Mouse (Mus musculus): Measurements from ENCODE around the gene Cbl. TPM values are rescaled to one million over a fixed set of nuclear protein-coding genes. Genes with fewer than 3 reads are reported as not detected.
A peak's percentile ranks its signal among the peaks of the same experiment; 100 is the strongest.

Gene Cbl
- polyA plus RNA-seq, 1 experiment from 2014 or later: 13.0 TPM

DNA sequence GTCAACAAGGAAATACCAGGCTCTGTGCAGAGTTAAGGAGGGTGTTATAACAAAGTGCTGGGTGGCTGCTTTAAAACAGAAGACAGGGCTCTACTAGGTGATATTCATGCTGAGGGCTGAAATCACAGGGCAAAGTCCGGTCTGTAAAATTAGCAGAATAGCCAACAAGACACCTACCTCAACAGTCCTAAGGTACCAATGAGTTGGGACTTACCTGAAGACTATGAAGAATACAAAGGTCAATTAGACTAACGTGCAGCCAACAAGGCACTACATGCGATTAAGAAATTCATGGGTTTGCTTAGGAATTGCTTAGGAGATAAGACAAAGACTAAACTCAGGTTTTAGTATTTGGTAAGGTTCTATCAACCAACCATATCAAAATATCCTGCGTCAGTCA is 24.4 kb downstream of the Cbl start:
- Histone ChIP-seq H3K36me3 (ENCODE audit: control insufficient read depth, insufficient read depth) (peaks cover 7% of the 10 kb centered on the region; the same call in 1 of the 2 replicates), H3K9ac (ENCODE audit: low read length) (no peak overlapping the region), H3K4me1 (ENCODE audit: control insufficient read depth, insufficient read depth, low read length) (no peaks in the 10 kb centered on the region), H3K4me3 (ENCODE audit: low read length) (no peak overlapping the region), H3K27me3 (ENCODE audit: control insufficient read depth, insufficient read depth, low read length) (no peaks in the 10 kb centered on the region), H3K4me2 (ENCODE audit: low read depth, low read length) (no peak overlapping the region), H3K9me3 (replicated peaks; ENCODE audit: control insufficient read depth, low read length) (peaks cover 4% of the 10 kb centered on the region), H3K27ac (ENCODE audit: low read length) (no peak overlapping the region)
- 89% methylated on average over 4 of the region's 4 CpGs for WGBS
- ATAC-seq (replicated peaks; ENCODE audit: extremely low read depth, insufficient read depth, low FRiP score): no peak

DNA sequence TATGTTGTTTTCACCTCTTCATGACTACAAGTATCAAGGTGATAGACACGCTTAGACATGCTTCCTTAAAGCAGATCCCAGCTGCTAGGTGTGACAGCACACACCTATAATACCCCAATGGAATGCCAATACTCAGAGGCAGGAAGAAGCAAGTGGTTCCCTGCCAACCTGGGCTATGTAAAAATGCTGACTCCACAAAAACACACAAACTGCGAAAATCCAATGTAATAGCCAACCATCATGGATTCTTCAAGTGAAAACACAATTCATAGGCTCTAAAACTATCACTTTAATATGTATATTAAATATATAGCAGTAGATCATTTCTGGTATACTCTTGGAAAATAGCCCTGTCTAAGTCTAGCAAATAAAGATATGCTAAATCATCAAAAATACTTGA is 26.0 kb downstream of the Cbl start:
- Histone ChIP-seq H3K27ac (ENCODE audit: low read length) (no peak overlapping the region), H3K9me3 (replicated peaks; ENCODE audit: control insufficient read depth, low read length) (peaks cover 4% of the 10 kb centered on the region), H3K36me3 (ENCODE audit: control insufficient read depth, insufficient read depth) (peaks cover 7% of the 10 kb centered on the region; the same call in 1 of the 2 replicates), H3K4me3 (ENCODE audit: low read length) (no peak overlapping the region), H3K27me3 (ENCODE audit: control insufficient read depth, insufficient read depth, low read length) (no peaks in the 10 kb centered on the region), H3K9ac (ENCODE audit: low read length) (no peak overlapping the region), H3K4me2 (ENCODE audit: low read depth, low read length) (no peak overlapping the region), H3K4me1 (ENCODE audit: control insufficient read depth, insufficient read depth, low read length) (no peaks in the 10 kb centered on the region)
- ATAC-seq (replicated peaks; ENCODE audit: extremely low read depth, insufficient read depth, low FRiP score): no peak
- WGBS: 87% methylated on average over 2 of the region's 2 CpGs

DNA sequence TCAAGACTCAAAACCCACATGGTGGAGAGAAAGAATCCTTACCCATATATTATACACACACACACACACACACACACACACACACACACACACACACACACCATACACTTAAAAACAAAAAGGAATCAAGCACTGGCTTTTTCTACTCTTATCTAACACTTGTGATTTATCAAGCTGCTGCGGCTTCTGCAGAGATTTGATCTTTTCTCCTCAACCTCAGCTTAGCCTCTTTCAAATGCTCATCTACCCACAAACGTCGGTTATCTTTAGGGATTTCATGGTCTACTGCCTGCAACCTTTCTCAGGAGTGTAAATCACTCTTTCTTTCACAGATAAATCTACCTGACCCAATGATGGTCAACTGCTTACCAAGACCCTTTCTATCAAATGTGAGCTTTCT is 33.4 kb downstream of the Cbl start:
- Histone ChIP-seq H3K27me3 (ENCODE audit: control insufficient read depth, insufficient read depth, low read length) (no peaks in the 10 kb centered on the region), H3K4me3 (ENCODE audit: low read length) (no peak overlapping the region), H3K9me3 (replicated peaks; ENCODE audit: control insufficient read depth, low read length) (no peaks in the 10 kb centered on the region), H3K4me1 (ENCODE audit: control insufficient read depth, insufficient read depth, low read length) (no peaks in the 10 kb centered on the region), H3K27ac (ENCODE audit: low read length) (no peak overlapping the region), H3K4me2 (ENCODE audit: low read depth, low read length) (no peak overlapping the region), H3K9ac (ENCODE audit: low read length) (no peak overlapping the region), H3K36me3 (ENCODE audit: control insufficient read depth, insufficient read depth) (peaks cover 20% of the 10 kb centered on the region)
- 65% methylated on average over 3 of the region's 3 CpGs for WGBS
- ATAC-seq (replicated peaks; ENCODE audit: extremely low read depth, insufficient read depth, low FRiP score): no peak

DNA sequence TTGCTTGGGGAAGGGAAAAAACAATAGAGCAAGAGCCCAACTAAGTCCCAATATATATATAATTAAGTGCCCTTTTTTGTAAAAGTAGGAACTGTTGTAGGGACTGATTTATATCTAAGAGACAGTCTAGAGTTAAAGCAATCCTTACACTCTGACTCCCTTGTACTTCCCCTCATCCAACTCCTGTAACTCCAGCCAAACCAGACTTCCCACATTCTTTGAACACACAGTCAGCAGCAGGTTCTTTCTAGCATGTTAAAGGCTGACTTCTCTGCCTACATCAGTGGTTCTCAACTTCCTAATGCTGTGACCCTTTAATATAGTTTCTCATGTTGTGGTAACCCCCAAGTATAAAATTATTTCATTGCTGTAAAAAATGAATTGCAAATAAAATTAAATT is 34.3 kb downstream of the Cbl start:
- Histone ChIP-seq H3K9me3 (replicated peaks; ENCODE audit: control insufficient read depth, low read length) (no peaks in the 10 kb centered on the region), H3K4me3 (ENCODE audit: low read length) (no peak overlapping the region), H3K27ac (ENCODE audit: low read length) (no peak overlapping the region), H3K4me1 (ENCODE audit: control insufficient read depth, insufficient read depth, low read length) (peaks cover under 1% of the 10 kb centered on the region; the same call in 1 of the 2 replicates), H3K36me3 (ENCODE audit: control insufficient read depth, insufficient read depth) (peaks cover 20% of the 10 kb centered on the region), H3K4me2 (ENCODE audit: low read depth, low read length) (no peak overlapping the region), H3K9ac (ENCODE audit: low read length) (no peak overlapping the region), H3K27me3 (ENCODE audit: control insufficient read depth, insufficient read depth, low read length) (no peaks in the 10 kb centered on the region)
- no peak for ATAC-seq (replicated peaks; ENCODE audit: extremely low read depth, insufficient read depth, low FRiP score)

DNA sequence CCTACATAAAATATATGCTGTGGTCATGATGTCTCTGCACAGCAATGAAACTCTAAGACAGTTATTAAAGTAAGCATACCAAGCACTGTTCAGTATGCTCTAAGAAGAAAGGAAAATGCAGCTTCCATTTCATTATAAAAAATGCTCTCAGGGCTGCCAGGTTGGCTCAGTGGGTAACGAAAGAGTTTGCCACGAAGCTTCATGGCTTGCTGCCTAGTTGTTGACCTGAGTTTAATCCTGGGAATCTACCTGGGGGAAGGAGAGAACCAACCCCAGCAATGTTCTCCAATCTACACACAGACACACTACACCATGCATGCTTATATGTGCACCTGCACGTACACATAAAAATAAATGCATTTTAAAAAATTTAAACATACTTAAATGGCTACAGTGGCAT is 34.7 kb downstream of the Cbl start:
- Histone ChIP-seq H3K4me3 (ENCODE audit: low read length) (no peak overlapping the region), H3K4me2 (ENCODE audit: low read depth, low read length) (no peak overlapping the region), H3K27ac (ENCODE audit: low read length) (no peak overlapping the region), H3K27me3 (ENCODE audit: control insufficient read depth, insufficient read depth, low read length) (no peaks in the 10 kb centered on the region), H3K4me1 (ENCODE audit: control insufficient read depth, insufficient read depth, low read length) (peaks cover 4% of the 10 kb centered on the region), H3K36me3 (ENCODE audit: control insufficient read depth, insufficient read depth) (peaks cover 20% of the 10 kb centered on the region), H3K9me3 (replicated peaks; ENCODE audit: control insufficient read depth, low read length) (no peaks in the 10 kb centered on the region), H3K9ac (ENCODE audit: low read length) (no peak overlapping the region)
- ATAC-seq (replicated peaks; ENCODE audit: extremely low read depth, insufficient read depth, low FRiP score): no peak
- WGBS: 86% methylated on average over 3 of the region's 3 CpGs

DNA sequence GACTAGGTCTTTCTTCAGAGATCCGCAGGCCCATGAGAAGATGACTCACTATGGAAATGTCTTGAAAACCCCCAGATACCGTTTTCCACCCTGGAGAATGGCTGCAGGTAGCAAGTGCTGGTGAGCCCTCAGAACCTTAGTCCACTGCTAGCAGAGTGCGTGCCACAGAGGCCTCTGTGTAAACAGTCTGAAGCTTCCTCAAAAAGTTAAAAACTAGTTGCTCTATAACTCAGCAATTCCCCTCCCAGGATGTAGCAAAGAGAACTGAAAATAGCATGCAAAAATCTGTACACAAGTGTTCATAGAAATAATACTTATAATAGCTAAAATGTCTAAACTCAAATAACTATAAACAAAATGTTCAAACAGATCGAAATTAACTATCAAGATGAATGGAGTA is 37.5 kb downstream of the Cbl start:
- WGBS: 86% methylated on average over 4 of the region's 4 CpGs
- Histone ChIP-seq H3K27ac (ENCODE audit: low read length) (no peak overlapping the region), H3K27me3 (ENCODE audit: control insufficient read depth, insufficient read depth, low read length) (no peaks in the 10 kb centered on the region), H3K4me1 (ENCODE audit: control insufficient read depth, insufficient read depth, low read length) (peaks cover 14% of the 10 kb centered on the region), H3K9ac (ENCODE audit: low read length) (no peak overlapping the region), H3K36me3 (ENCODE audit: control insufficient read depth, insufficient read depth) (peaks cover 20% of the 10 kb centered on the region), H3K4me3 (ENCODE audit: low read length) (no peak overlapping the region), H3K9me3 (replicated peaks; ENCODE audit: control insufficient read depth, low read length) (no peaks in the 10 kb centered on the region), H3K4me2 (ENCODE audit: low read depth, low read length) (no peak overlapping the region)
- no peak for ATAC-seq (replicated peaks; ENCODE audit: extremely low read depth, insufficient read depth, low FRiP score)

DNA sequence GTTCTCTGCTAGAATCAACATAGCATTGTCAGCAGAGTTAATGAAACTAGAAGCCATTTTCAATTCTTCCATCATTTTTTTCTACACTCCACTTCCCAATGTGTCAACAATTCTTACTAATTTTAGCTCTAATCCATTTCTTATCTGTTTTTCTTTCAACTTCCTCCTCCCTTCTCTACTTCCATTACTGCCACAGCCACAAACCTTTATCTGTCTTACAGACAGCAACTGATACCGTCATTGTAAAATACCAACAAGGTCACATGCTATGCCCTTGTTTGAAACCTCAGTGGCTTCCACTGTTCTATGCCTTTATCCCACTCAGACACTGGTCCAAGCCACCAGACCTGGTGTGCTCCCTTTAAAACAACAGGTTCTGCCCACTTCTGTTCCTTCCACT is 39.8 kb downstream of the Cbl start:
- Histone ChIP-seq H3K4me3 (ENCODE audit: low read length) (no peak overlapping the region), H3K4me2 (ENCODE audit: low read depth, low read length) (no peak overlapping the region), H3K36me3 (ENCODE audit: control insufficient read depth, insufficient read depth) (peaks cover 8% of the 10 kb centered on the region), H3K9me3 (replicated peaks; ENCODE audit: control insufficient read depth, low read length) (no peaks in the 10 kb centered on the region), H3K9ac (ENCODE audit: low read length) (no peak overlapping the region), H3K27ac (ENCODE audit: low read length) (peak overlapping the region; percentile 71), H3K27me3 (ENCODE audit: control insufficient read depth, insufficient read depth, low read length) (no peaks in the 10 kb centered on the region), H3K4me1 (ENCODE audit: control insufficient read depth, insufficient read depth, low read length) (peaks cover 14% of the 10 kb centered on the region)
- 18% methylated on average over 1 of the region's 1 CpGs for WGBS
- ATAC-seq (replicated peaks; ENCODE audit: extremely low read depth, insufficient read depth, low FRiP score): no peak

DNA sequence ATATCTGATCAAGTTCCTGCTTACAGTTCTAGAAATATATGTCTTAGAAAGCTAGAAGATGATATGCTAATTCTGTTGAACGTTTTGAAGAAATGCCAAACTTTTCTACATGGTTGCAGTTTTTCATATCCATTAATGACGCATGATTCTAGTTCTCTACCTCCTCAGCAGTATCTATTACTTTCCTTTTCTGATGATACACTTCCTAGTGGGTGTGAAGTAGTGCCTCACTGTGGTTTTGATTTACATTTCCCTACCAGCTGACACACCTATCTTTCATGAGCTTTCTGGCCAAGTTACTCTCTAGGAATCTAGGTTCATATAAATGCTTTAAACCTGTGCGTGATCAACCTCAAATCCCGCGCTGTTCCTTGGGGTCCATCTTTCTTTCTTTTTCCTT is 41.1 kb downstream of the Cbl start:
- H3K27me3 ChIP-seq (ENCODE audit: control insufficient read depth, insufficient read depth, low read length): no peaks in the 10 kb centered on the region
- peaks cover 16% of the 10 kb centered on the region for H3K4me1 ChIP-seq (ENCODE audit: control insufficient read depth, insufficient read depth, low read length)
- H3K27ac ChIP-seq (ENCODE audit: low read length): no peak overlapping the region; the same call in 1 of the 2 replicates
- H3K9me3 ChIP-seq (replicated peaks; ENCODE audit: control insufficient read depth, low read length): no peaks in the 10 kb centered on the region
- no peak overlapping the region for H3K4me3 ChIP-seq (ENCODE audit: low read length)
- H3K9ac ChIP-seq (ENCODE audit: low read length): no peak overlapping the region
- 85% methylated on average over 5 of the region's 5 CpGs for WGBS
- no peak for ATAC-seq (replicated peaks; ENCODE audit: extremely low read depth, insufficient read depth, low FRiP score)
- H3K36me3 ChIP-seq (ENCODE audit: control insufficient read depth, insufficient read depth): peaks cover 2% of the 10 kb centered on the region
- H3K4me2 ChIP-seq (ENCODE audit: low read depth, low read length): no peak overlapping the region

DNA sequence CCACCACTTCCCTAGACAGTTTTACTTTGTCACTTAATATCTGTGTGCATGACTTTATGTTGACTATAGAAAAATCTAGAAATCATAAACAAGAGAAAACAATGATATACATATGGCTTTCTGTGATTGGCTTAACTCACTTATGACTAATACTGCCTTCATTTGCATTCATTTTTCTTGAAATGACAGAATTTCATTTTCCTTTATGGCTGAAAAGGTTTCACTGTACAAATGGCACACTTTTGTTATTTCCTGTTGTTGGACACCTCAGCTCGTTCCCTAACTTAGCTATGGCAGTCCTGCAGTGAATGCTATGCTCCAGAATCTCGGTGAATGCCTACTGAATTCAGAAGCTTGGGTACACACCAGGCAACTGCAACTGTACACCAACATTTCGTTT is 41.5 kb downstream of the Cbl start:
- no peaks in the 10 kb centered on the region for H3K27me3 ChIP-seq (ENCODE audit: control insufficient read depth, insufficient read depth, low read length)
- H3K27ac ChIP-seq (ENCODE audit: low read length): no peak overlapping the region
- WGBS: 71% methylated on average over 3 of the region's 3 CpGs
- H3K9ac ChIP-seq (ENCODE audit: low read length): no peak overlapping the region
- ATAC-seq (replicated peaks; ENCODE audit: extremely low read depth, insufficient read depth, low FRiP score): no peak
- no peak overlapping the region for H3K4me2 ChIP-seq (ENCODE audit: low read depth, low read length)
- peaks cover 21% of the 10 kb centered on the region for H3K4me1 ChIP-seq (ENCODE audit: control insufficient read depth, insufficient read depth, low read length)
- no peak overlapping the region for H3K4me3 ChIP-seq (ENCODE audit: low read length)
- no peaks in the 10 kb centered on the region for H3K9me3 ChIP-seq (replicated peaks; ENCODE audit: control insufficient read depth, low read length)
- H3K36me3 ChIP-seq (ENCODE audit: control insufficient read depth, insufficient read depth): no peaks in the 10 kb centered on the region; the same call in 1 of the 2 replicates

DNA sequence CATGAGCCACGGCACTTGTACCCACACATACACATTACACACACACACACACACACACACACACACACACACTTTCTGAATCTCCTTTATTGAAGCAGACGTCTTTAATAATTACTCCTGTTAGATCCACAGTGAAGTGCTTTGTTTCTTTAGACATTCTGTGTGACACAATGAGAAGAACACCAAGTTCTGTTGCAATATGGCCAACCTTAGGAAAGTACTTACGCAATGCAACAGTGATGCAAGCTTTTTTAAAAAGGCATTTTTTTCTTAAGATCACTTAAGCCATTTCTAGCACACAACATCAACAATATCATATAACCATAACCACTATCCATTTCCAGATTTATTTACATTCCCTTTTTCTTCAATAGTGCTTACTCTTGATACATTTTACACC is 42.7 kb downstream of the Cbl start:
- H3K36me3 ChIP-seq (ENCODE audit: control insufficient read depth, insufficient read depth): no peaks in the 10 kb centered on the region; the same call in 1 of the 2 replicates
- H3K9me3 ChIP-seq (replicated peaks; ENCODE audit: control insufficient read depth, low read length): no peaks in the 10 kb centered on the region
- 84% methylated on average over 3 of the region's 3 CpGs for WGBS
- H3K4me2 ChIP-seq (ENCODE audit: low read depth, low read length): no peak overlapping the region
- H3K27me3 ChIP-seq (ENCODE audit: control insufficient read depth, insufficient read depth, low read length): no peaks in the 10 kb centered on the region
- H3K9ac ChIP-seq (ENCODE audit: low read length): no peak overlapping the region
- no peak overlapping the region for H3K4me3 ChIP-seq (ENCODE audit: low read length)
- H3K27ac ChIP-seq (ENCODE audit: low read length): no peak overlapping the region
- H3K4me1 ChIP-seq (ENCODE audit: control insufficient read depth, insufficient read depth, low read length): peaks cover 21% of the 10 kb centered on the region
- ATAC-seq (replicated peaks; ENCODE audit: extremely low read depth, insufficient read depth, low FRiP score): no peak
